Mouse (Mus musculus): ENCODE measurements around the gene Patz1.

DNA sequence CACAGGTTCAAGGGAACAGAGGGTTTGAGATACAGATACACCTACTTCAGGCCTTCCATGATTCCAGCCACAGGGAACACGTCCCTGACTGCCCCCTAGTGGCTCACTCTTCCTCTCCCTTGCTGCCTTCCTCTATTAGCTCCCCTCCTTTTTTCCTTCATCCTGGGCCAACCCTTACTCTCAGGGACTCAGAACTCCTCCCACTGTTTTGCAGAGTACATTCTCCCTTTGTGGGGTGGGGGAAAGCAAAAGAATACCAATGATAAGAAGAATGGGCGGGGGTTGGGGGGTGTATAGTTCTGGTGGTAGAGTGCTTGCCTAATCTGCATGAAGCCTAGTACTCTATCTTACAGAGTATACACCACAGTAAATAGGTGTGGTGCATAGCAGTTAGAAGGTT lies 25.5 kb downstream of the Patz1 start:
- TF ChIP-seq CTCF (IDR thresholded peaks at IDR 0.05; ENCODE audit: borderline replicate concordance, insufficient read depth, low read depth, low read length) (peak; percentile 88), POLR2A (IDR thresholded peaks at IDR 0.05; ENCODE audit: borderline replicate concordance, insufficient read depth, low read length) (no peak)

Data from cerebellum, adult 2 months (tissue).